In genomic region chrX:140887193-140887592, GRCm38 (mm10) we compare ENCODE assay signal across 22 mouse cellular contexts. TPM values are rescaled to one million over a fixed set of nuclear protein-coding genes. Genes with fewer than 3 reads are reported as not detected.
"Had no signal": no experiment of that assay in that cellular context is flagged by ENCODE, and none has a peak within 500 bp of the region (broad histone marks: within the 10 kb centered on the region; RNA-seq: fewer than 3 reads in every experiment).

No protein-coding gene starts in this region.

- H3K36me3 ChIP-seq: neural tube, embryonic 12.5 days; neural tube, embryonic 13.5 days; neural tube, embryonic 15.5 days; stomach, embryonic 15.5 days had no signal

- H3K9me3 ChIP-seq: neural tube, embryonic 12.5 days; neural tube, embryonic 13.5 days; neural tube, embryonic 15.5 days; stomach, embryonic 15.5 days had no signal

- H3K4me1 ChIP-seq: neural tube, embryonic 12.5 days; neural tube, embryonic 13.5 days; neural tube, embryonic 15.5 days; stomach, embryonic 15.5 days had no signal

- DNase-seq: retina, postnatal 1 day; right cerebral cortex, adult 18-20 months; right cerebral cortex, postnatal 14 days; right cerebral cortex, postnatal 25 days; right cerebral cortex, postnatal 4 days; spleen, adult 18-20 months; thymus, adult 18-20 months; thymus, adult 2 months; thymus, postnatal 14 days; thymus, postnatal 25 days; thymus, postnatal 36 days; thymus, postnatal 4 days had no signal

- H3K27ac ChIP-seq: neural tube, embryonic 12.5 days; neural tube, embryonic 13.5 days; neural tube, embryonic 15.5 days; stomach, embryonic 15.5 days; stomach, postnatal 0 days had no signal

- H3K9ac ChIP-seq: neural tube, embryonic 12.5 days; neural tube, embryonic 13.5 days; neural tube, embryonic 15.5 days; stomach, embryonic 15.5 days had no signal

- H3K4me3 ChIP-seq: neural tube, embryonic 12.5 days; neural tube, embryonic 13.5 days; neural tube, embryonic 15.5 days; stomach, embryonic 15.5 days had no signal

- H3K4me2 ChIP-seq: neural tube, embryonic 12.5 days; neural tube, embryonic 13.5 days; neural tube, embryonic 15.5 days; stomach, embryonic 15.5 days had no signal

- H3K27me3 ChIP-seq: neural tube, embryonic 12.5 days; stomach, embryonic 15.5 days had no signal

RNA-seq across cellular contexts. Expression of gene Vsig1, which starts 20.2 kb away (rescaled TPM):
- total RNA-seq: neutrophil, adult 5-6 weeks had no signal
- polyA plus RNA-seq: neural tube, embryonic 11.5 days; neural tube, embryonic 12.5 days; neural tube, embryonic 13.5 days; neural tube, embryonic 14.5 days; neural tube, embryonic 15.5 days; small intestine, adult 2 months; spleen, adult 2 months had no signal
